Mouse (Mus musculus) forebrain, embryonic 11.5 days (tissue): ENCODE results near the gene Cnfn. TPM values are rescaled to one million over a fixed set of nuclear protein-coding genes. Genes with fewer than 3 reads are reported as not detected.

Experiments used
- ATAC-seq: fragments of 200-750 bp; cut with Nextera tagmentation; replicated peaks from 2 replicates; pipeline ENCODE4 v1.8.0; 2017; ENCODE audit warnings: moderate TSS enrichment; ENCODE audit not compliant: low FRiP score
- DNase-seq: peaks from one replicate; pipeline ENCODE4 v3.0.0-alpha.2; 2017; ENCODE audit warnings: low spot score
- H3K27ac ChIP-seq: fragments of 300-500 bp; sonication (generic); 2 replicates; pipeline ENCODE4 v1.5.1; 2014; ENCODE audit warnings: low read depth, low read length
- H3K27me3 ChIP-seq: fragments of 300-500 bp; sonication (generic); 2 replicates; pipeline ENCODE4 v1.6.1; 2014; ENCODE audit warnings: mild to moderate bottlenecking, low read length, mixed read lengths; ENCODE audit not compliant: control insufficient read depth, insufficient read depth
- H3K36me3 ChIP-seq: fragments of 300-500 bp; sonication (generic); 2 replicates; pipeline ENCODE4 v1.6.1; 2014; ENCODE audit warnings: mild to moderate bottlenecking, low read length, moderate library complexity, mixed read lengths; ENCODE audit not compliant: control insufficient read depth, insufficient read depth
- H3K4me1 ChIP-seq: fragments of 300-500 bp; sonication (generic); replicated peaks from 2 replicates; pipeline ENCODE4 v1.6.1; 2014; ENCODE audit warnings: low read length, mixed read lengths; ENCODE audit not compliant: control insufficient read depth, insufficient read depth
- H3K4me2 ChIP-seq: fragments of 300-500 bp; sonication (generic); 2 replicates; pipeline ENCODE4 v1.6.1; 2014; ENCODE audit warnings: low read depth, mild to moderate bottlenecking, low read length, moderate library complexity, mixed read lengths; ENCODE audit not compliant: severe bottlenecking
- H3K4me3 ChIP-seq: fragments of 300-500 bp; sonication (generic); 2 replicates; pipeline ENCODE4 v1.5.1; 2014; ENCODE audit warnings: low read depth, low read length
- H3K9ac ChIP-seq: fragments of 300-500 bp; sonication (generic); 2 replicates; pipeline ENCODE4 v1.6.1; 2014; ENCODE audit warnings: low read length
- H3K9me3 ChIP-seq: fragments of 300-500 bp; sonication (generic); 2 replicates; pipeline ENCODE4 v1.6.1; 2016; ENCODE audit warnings: low read length, mixed read lengths; ENCODE audit not compliant: control insufficient read depth
- whole genome bisulfite sequencing: fragments of 180-500 bp; shearing (Covaris S2); extraction: QIAGEN DNeasy Blood & Tissue Kit; methylation state at CpG from one replicate; pipeline ENCODE4 v1.1.7; 2014; 5-methylcytosine and 5-hydroxymethylcytosine counted together
- polyA plus RNA-seq: library from polyadenylated mRNA; unstranded; fragments of >200 nt; fragmentation: Nextera tagmentation; extraction: Ambion mirVana; gene quantifications from 2 replicates; pipeline ENCODE4 v1.2.1, GENCODE M21; 2014

The Cnfn gene
- polyA plus RNA-seq, 1 experiment from 2014 or later = 0.28 TPM

- peak; percentile 38 for DNase-seq
- Histone ChIP-seq H3K4me1 (peaks cover 2% of the 10 kb centered on the region; the same call in 1 of the 2 replicates), H3K4me2 (no peak overlapping the region)
These were observed 24.1 kb upstream of the Cnfn start for GRCm38 (mm10) chr7:25393451-25394210.

GRCm38 (mm10) chr7:25392851-25393250 is 23.3 kb upstream of the Cnfn start:
- Histone ChIP-seq H3K4me2 (no peak overlapping the region), H3K27me3 (no peaks in the 10 kb centered on the region; the same call in 1 of the 2 replicates), H3K27ac (no peak overlapping the region), H3K4me3 (no peak overlapping the region), H3K9me3 (no peaks in the 10 kb centered on the region), H3K4me1 (peaks cover 2% of the 10 kb centered on the region; the same call in 1 of the 2 replicates), H3K36me3 (no peaks in the 10 kb centered on the region), H3K9ac (no peak overlapping the region)
- DNase-seq (no peak), ATAC-seq (no peak)
- 31% methylated on average over 7 of the region's 7 CpGs for WGBS

More at GRCm38 (mm10) chr7:25393451-25394210, 24.1 kb upstream of the Cnfn start:
- Histone ChIP-seq H3K4me3 (no peak overlapping the region), H3K9ac (no peak overlapping the region), H3K9me3 (no peaks in the 10 kb centered on the region), H3K27me3 (no peaks in the 10 kb centered on the region; the same call in 1 of the 2 replicates), H3K27ac (no peak overlapping the region), H3K36me3 (no peaks in the 10 kb centered on the region)
- no peak for ATAC-seq
- 76% methylated on average over 8 of the region's 8 CpGs for WGBS

- Histone ChIP-seq H3K9me3 (no peaks in the 10 kb centered on the region), H3K4me1 (peaks cover 2% of the 10 kb centered on the region; the same call in 1 of the 2 replicates), H3K9ac (no peak overlapping the region), H3K36me3 (no peaks in the 10 kb centered on the region), H3K27me3 (no peaks in the 10 kb centered on the region; the same call in 1 of the 2 replicates), H3K4me2 (no peak overlapping the region), H3K4me3 (no peak overlapping the region), H3K27ac (no peak overlapping the region)
- DNase-seq = no peak
- ATAC-seq = no peak
- 72% methylated on average over 2 of the region's 2 CpGs for WGBS
These were observed 22.4 kb upstream of the Cnfn start for GRCm38 (mm10) chr7:25391856-25392453.

GRCm38 (mm10) chr7:25390986-25391385 is 21.5 kb upstream of the Cnfn start:
- H3K9me3 ChIP-seq = no peaks in the 10 kb centered on the region
- no peak for ATAC-seq
- H3K9ac ChIP-seq = no peak overlapping the region
- no peak overlapping the region for H3K4me3 ChIP-seq
- 62% methylated on average over 2 of the region's 2 CpGs for WGBS
- no peak overlapping the region for H3K4me2 ChIP-seq
- H3K27ac ChIP-seq = no peak overlapping the region
- no peaks in the 10 kb centered on the region for H3K36me3 ChIP-seq
- DNase-seq = no peak
- H3K4me1 ChIP-seq = peaks cover 2% of the 10 kb centered on the region; the same call in 1 of the 2 replicates
- H3K27me3 ChIP-seq = no peaks in the 10 kb centered on the region; the same call in 1 of the 2 replicates

GRCm38 (mm10) chr7:25390054-25390770 is 20.7 kb upstream of the Cnfn start:
- H3K9ac ChIP-seq = no peak overlapping the region
- H3K36me3 ChIP-seq = no peaks in the 10 kb centered on the region; the same call in 1 of the 2 replicates
- no peak overlapping the region for H3K4me2 ChIP-seq
- no peaks in the 10 kb centered on the region for H3K9me3 ChIP-seq
- H3K4me1 ChIP-seq = peaks cover 2% of the 10 kb centered on the region; the same call in 1 of the 2 replicates
- no peak overlapping the region for H3K4me3 ChIP-seq
- no peak for ATAC-seq
- H3K27me3 ChIP-seq = no peaks in the 10 kb centered on the region; the same call in 1 of the 2 replicates
- no peak for DNase-seq
- 41% methylated on average over 8 of the region's 8 CpGs for WGBS
- no peak overlapping the region for H3K27ac ChIP-seq

GRCm38 (mm10) chr7:25388916-25389315 is 19.4 kb upstream of the Cnfn start:
- Histone ChIP-seq H3K4me1 (no peaks in the 10 kb centered on the region), H3K9me3 (no peaks in the 10 kb centered on the region), H3K9ac (no peak overlapping the region), H3K36me3 (no peaks in the 10 kb centered on the region; the same call in 1 of the 2 replicates), H3K4me3 (no peak overlapping the region), H3K27me3 (no peaks in the 10 kb centered on the region), H3K27ac (no peak overlapping the region), H3K4me2 (no peak overlapping the region)
- DNase-seq (no peak), ATAC-seq (no peak)
- WGBS = 76% methylated on average over 7 of the region's 7 CpGs

GRCm38 (mm10) chr7:25387811-25388440 is 18.4 kb upstream of the Cnfn start:
- no peak for ATAC-seq
- Histone ChIP-seq H3K4me1 (no peaks in the 10 kb centered on the region), H3K9me3 (no peaks in the 10 kb centered on the region), H3K9ac (no peak overlapping the region), H3K4me2 (no peak overlapping the region), H3K27ac (no peak overlapping the region), H3K4me3 (no peak overlapping the region), H3K27me3 (no peaks in the 10 kb centered on the region), H3K36me3 (no peaks in the 10 kb centered on the region; the same call in 1 of the 2 replicates)
- DNase-seq = no peak
- WGBS = 93% methylated on average over 18 of the region's 18 CpGs
